Mouse (Mus musculus): ENCODE data around the gene Fgfr3. TPM values are rescaled to one million over a fixed set of nuclear protein-coding genes. Genes with fewer than 3 reads are reported as not detected.

The Fgfr3 gene
- not detected for total RNA-seq (2023)

GRCm38 (mm10) chr5:33721541-33722265 is at the start of gene Fgfr3:
TSS of gene Fgfr3 (plus strand) at chr5:33721674.

GRCm38 (mm10) chr5:33782345-33782998 is 61.0 kb downstream of the Fgfr3 start, which contains the start of gene Letm1:
TSS of gene Letm1 (minus strand) at chr5:33782817.

Other genes with a start within 250 kb of the Fgfr3 start
- gene Fam53a, start 92.0 kb upstream of the Fgfr3 start, total RNA-seq (2023) = 10 to 100 TPM; 29.5 to 44.6 TPM
- gene Gm9903, start 91.7 kb upstream of the Fgfr3 start, total RNA-seq (2023) = 1 to 10 TPM; 1.4 to 1.9 TPM
- 100 to 1,000 TPM in 1 of 2 experiments, 10 to 100 TPM in 1; 99.8 to 104 TPM for gene Slbp, start 69.1 kb upstream of the Fgfr3 start, total RNA-seq (2023)
- 10 to 100 TPM; 12.1 to 15.6 TPM for gene Tacc3, start 63.5 kb upstream of the Fgfr3 start, total RNA-seq (2023)
- 10 to 100 TPM; 13.9 to 16.2 TPM for gene Tmem129, start 63.3 kb upstream of the Fgfr3 start, total RNA-seq (2023)
- 10 to 100 TPM; 71.4 to 71.6 TPM for gene Letm1, start 61.1 kb downstream of the Fgfr3 start, total RNA-seq (2023)
- 10 to 100 TPM; 38.7 to 41.9 TPM for gene Nsd2, start 99.1 kb downstream of the Fgfr3 start, total RNA-seq (2023)
- 10 to 100 TPM; 34.4 to 36.4 TPM for gene Nelfa, start 214.7 kb downstream of the Fgfr3 start, total RNA-seq (2023)

Measured in B cell, adult 67 days (primary cell).